Mouse (Mus musculus) gastrocnemius, adult 2 months (tissue): ENCODE data around the gene Exosc1. TPM values are rescaled to one million over a fixed set of nuclear protein-coding genes. Genes with fewer than 3 reads are reported as not detected.

Experiments used
- DNase-seq: peaks from one replicate; pipeline ENCODE4 v3.0.0; 2022
- H3K27ac ChIP-seq: fragments of 200-600 bp; 2 replicates; pipeline ENCODE4 v1.8.1; 2022; ENCODE audit warnings: mild to moderate bottlenecking
- H3K4me3 ChIP-seq: fragments of 200-600 bp; 2 replicates; pipeline ENCODE4 v1.8.1; 2022; ENCODE audit warnings: mild to moderate bottlenecking, moderate library complexity
- CTCF ChIP-seq: fragments of 200-600 bp; IDR thresholded peaks from 2 replicates; pipeline ENCODE4 v1.8.1; 2022; ENCODE audit warnings: antibody characterized with exemption, mild to moderate bottlenecking, moderate library complexity
- intact Hi-C: fragments of 180-260 bp; cut with DNase I; formaldehyde crosslinking; loops from one replicate; pipeline ENCODE4 v1.15.1; 2025
- total RNA-seq, 2 experiments: library from RNA; stranded (reverse); gene quantifications; 2 replicates each; pipeline ENCODE4 v1.2.3; 2021

The Exosc1 gene
- total RNA-seq, 2 experiments from 2014 or later: 16.1 to 16.8 TPM

DNA sequence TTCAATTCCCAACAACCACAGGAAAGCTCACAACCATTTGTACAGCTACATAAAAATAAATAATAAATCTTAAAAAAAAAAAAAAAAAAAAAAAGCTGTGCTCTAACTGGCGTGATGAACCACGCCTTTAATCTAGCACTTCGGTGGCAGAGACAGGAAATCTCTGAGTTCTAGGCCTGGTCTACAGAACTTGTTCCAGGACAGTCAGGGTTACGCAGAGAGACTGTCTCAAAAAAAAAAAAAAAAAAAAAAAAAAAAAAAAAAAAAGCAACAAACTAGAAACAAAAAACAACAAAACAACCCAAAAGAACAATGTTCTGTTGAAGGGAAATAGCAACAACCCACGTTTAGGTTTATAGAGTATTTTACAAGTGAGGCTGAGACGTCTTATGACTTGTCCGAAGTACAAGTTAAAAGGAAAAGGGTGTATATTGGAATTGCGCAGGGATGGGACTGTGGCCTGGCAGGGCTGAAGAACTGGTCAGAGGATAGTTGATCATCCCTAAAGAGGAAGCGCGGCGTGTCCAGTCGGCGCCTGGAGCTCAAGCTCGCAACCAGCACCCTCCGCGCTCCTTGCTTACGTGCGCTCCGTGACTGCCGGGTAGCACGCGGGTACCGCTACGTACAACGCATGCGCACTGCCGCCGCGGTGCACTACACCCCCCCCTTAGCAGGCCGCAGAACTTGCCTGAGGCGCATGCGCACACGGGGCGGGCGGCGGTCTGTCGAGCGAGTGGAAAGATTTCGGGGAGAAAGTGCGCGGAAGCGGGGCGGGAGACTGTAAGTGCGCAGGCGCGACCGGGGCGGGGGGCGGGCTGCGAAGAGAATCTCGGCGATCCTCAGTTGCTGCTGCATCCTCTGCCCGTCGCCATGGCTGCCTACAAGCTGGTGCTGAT, 21.8 kb downstream of the Exosc1 start, which contains the start of gene Pgam1:
TSS of gene Pgam1 (plus strand) at position 746 of the 896 bp plus-strand sequence.
- no peak for TF ChIP-seq CTCF
- Histone ChIP-seq H3K27ac (peak within 1 kb of the TSS; percentile 93), H3K4me3 (peak within 1 kb of the TSS; percentile 90)
- peak; percentile 98 for DNase-seq
- intact Hi-C loops: loop anchor here (5.0 kb wide), 1 partner anchor 66 kb away; no protein-coding TSS in a partner anchor

DNA sequence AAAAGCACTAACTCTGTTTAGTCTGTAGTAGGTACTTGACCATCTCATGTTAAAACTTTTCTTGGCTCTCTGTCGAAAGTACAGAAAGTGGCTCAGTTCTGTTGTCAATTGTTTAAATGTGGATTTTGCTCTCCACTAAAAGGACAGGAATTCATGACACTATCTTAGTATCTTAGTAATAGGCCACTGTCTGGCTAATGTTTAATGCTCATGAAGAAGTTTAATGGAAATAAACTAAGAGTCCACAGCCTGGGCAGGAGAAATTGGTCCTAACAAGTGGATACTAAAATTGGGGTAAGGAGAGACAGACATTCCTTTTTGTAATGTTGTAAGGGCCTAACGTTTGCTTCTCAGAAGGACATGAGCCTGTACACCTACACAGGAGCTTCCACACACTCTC, 22.8 kb downstream of the Exosc1 start:
- no peak for DNase-seq
- H3K27ac ChIP-seq: no peak overlapping the region
- no peak for TF ChIP-seq CTCF
- intact Hi-C loops: loop anchor here (5.0 kb wide), 1 partner anchor 67 kb away; no protein-coding TSS in a partner anchor
- H3K4me3 ChIP-seq: no peak overlapping the region

DNA sequence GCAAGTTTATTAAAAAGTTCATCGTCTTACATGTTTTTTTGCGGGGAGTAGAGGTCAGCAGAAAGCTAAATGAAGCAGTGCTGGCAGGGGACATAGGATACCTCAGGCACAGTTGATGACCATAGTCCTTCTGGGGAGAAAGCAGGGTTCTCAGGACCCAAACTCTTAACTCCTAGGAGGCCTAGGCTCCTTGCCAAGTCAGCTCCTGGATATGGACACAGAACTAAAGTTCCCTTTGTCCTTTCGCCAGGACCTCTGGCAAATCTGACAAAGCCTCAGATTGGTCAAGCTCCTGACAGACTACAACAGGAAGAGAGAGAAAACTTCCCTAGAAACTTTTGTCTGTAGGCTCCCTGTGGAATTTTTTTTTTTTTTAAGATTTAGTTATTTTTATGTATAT, 24.5 kb downstream of the Exosc1 start:
- no peak overlapping the region for H3K27ac ChIP-seq
- intact Hi-C loops: no loop called here
- TF ChIP-seq CTCF: no peak
- H3K4me3 ChIP-seq: no peak overlapping the region
- no peak for DNase-seq

DNA sequence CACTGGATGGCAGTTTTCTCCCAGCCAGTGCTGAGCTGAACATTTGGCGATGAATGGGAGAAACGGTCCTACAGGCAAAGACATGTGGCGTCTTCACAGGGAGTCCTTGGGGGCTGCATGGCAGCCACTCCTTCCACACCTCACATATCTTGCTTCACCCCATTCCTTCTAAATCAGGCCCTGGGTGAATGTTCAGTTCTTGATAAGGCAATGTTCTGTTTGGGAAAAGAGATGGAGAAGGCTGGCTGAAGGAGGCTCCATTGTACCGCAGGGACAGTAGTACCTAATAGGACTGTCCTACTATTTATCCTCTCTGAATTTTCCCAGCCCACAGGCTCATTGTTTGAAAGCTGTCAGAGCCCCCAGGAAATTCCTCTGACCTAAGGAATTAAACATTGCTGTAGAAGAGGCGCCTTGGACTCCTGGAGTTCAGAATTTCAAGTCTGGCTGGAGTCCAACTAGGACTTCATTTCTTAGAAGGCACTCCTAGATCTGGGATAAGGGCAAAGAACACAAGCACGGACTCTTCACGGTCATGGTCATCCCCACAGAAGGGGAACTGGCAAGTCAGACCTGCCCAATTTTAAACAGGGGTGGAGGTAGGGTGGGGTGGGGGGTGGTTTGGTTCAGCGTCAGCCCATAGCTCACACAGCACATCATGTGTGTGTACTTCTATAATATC, 26.0 kb downstream of the Exosc1 start:
- intact Hi-C loops: no loop called here
- no peak overlapping the region for H3K27ac ChIP-seq
- DNase-seq: no peak
- H3K4me3 ChIP-seq: no peak overlapping the region
- no peak for TF ChIP-seq CTCF

DNA sequence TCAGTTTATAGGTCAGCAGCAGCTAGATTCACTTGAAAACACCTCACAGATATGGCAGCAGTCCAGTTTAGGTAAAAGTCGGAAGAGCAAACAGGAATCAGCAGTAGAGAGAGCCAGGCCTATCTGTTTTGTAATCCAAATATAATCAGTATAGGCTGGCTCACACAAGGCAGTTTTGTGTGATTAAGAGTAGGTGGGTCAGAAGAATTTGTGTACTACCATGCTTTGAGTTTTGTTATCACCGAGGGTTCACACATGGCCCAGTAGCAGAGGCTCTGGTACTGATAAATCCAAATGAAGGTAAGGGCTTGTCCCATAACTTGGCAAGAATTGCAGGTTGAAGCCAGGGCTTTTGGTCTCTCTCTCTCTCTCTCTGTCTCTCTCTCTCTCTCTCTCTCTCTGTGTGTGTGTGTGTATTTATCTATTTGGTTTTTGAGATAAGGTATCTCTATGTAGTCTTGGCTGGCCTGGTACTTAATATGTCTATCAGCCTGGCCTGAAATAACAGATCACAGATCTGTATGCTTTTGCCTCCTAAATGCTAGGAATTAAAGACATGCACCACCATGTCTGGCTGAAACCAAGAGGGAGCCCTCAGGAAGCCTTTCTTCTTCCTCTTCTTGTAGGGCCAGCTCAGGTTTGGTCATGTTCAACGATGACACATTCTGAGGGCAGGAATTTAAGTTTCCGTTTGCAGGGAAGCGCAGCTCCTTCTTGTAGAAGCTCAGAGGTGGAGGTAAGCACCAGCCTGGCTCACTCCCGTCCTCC, 26.7 kb downstream of the Exosc1 start:
- H3K4me3 ChIP-seq: no peak overlapping the region
- DNase-seq: no peak
- intact Hi-C loops: no loop called here
- no peak overlapping the region for H3K27ac ChIP-seq
- no peak for TF ChIP-seq CTCF

DNA sequence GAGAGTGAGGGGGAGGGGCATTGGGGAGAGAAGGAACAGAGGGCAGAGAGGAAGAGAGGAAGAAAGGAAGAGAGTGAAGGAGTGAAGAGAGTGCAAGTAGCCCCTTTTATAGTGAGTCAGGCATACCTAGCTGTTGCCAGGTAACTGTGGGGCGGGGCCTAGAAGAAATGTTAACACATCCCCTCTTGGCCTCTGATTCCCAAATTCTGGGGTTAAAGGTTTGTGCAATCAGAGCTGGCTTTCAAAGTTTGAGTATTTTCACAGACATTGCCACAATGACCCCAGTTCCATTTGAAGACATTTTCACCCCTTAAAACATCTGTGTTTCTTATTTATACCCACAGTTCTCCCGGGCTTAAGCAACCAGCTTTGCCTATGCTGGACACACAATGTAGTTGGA, 28.0 kb downstream of the Exosc1 start:
- no peak overlapping the region for H3K4me3 ChIP-seq
- H3K27ac ChIP-seq: no peak overlapping the region
- no peak for DNase-seq
- TF ChIP-seq CTCF: no peak
- intact Hi-C loops: no loop called here

DNA sequence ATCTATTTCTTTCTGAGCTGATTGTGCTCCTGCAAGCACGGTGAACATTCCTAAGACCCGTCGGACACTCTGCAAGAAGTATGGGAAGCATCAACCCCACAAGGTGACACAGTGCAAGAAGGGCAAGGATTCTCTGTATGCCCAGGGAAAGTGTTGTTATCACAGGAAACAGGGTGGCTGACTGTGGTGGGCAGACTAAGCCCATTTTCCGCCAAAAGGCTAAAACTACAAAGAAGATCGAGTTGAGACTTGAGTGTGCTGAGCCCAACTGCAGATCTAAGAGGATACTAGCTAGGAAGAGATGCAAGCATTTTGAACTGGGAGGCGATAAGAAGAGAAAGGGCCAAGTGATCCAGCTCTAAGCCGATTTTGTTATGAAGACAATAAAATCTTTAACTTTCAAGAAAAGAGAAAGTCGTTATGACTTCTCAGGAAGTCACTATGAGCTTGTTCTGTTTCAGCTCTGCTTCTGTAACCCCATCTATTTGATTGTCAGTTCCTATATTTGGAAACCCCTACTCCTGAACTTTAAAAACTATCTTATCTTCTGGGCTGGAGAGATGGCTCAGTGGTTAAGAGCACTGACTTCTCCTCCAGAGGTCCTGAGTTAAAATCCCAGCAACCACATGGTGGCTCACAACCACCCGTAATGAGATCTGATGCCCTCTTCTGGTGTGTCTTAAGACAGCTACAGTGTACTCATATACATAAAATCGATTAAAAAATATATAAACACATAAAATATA, 30.2 kb downstream of the Exosc1 start:
- DNase-seq: no peak
- no peak overlapping the region for H3K4me3 ChIP-seq
- intact Hi-C loops: no loop called here
- TF ChIP-seq CTCF: no peak
- no peak overlapping the region for H3K27ac ChIP-seq

DNA sequence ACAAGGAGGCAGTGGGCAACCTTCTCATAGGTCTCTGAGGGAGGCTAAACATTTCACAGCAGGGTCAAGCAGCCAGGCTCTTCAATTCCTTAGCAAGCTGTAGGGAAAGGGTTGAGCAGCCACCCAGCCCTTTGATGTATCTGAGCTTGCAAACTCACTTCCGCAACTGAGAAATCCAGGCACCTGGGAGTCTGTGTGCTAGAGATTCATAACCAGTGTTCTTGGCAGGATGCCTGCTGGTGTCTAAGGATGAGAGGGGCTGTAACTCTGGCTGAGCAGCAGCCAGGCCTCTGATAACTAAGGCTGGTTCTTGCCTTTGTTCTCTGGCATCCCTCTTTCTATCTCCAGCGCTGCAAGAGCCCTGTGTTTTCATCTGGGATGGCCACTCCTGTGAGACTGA, 31.5 kb downstream of the Exosc1 start:
- TF ChIP-seq CTCF: no peak
- Histone ChIP-seq H3K27ac (no peak overlapping the region), H3K4me3 (no peak overlapping the region)
- intact Hi-C loops: no loop called here
- DNase-seq: no peak

DNA sequence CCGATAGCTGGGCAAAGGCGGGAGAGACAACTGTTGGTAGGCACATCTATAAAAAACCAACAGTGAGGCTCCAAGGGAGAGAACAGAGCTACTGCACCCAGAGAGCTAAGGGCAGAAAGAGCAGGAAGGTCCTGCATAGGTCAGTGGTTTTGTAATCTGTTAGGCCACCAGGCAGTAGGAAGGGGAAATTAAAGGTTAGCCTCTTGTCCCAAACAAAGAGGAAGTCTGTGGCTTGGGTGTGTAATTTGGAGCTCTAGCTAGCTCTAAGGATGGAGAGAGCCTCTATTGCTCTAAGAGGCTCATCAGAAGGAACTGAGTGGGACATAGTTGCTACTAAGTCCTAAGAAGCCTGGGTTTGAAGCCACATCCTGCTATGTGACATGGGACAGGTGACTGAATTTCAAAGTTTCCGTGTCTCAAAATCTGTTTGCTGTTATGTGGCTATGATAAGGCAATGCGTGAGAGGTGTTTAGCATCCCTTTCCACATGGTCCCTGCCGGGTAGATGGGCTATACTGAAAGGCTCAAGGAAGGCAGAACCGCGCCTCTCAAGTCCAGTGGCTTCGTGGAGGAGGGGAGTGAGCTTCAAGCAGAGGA, 32.6 kb downstream of the Exosc1 start:
- Histone ChIP-seq H3K4me3 (no peak overlapping the region), H3K27ac (no peak overlapping the region)
- intact Hi-C loops: no loop called here
- no peak for TF ChIP-seq CTCF
- no peak for DNase-seq

DNA sequence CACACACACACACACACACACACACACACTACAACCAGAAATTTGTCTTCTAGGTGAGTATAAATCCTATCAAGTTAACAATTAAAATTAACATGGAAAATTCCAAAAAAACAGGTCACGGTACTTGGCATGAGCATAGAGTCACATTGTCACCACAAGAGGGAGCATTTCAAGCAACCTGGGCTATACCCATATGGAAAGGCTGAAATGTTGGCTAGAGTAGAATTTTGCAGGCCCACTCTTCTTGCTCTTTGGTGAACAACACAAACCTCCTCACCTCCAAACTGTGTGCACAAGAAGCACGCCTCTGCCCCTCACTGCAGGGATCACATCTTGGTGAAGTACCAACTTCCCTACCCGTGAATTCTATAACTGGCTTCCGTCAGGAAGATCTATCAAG, 34.4 kb downstream of the Exosc1 start:
- Histone ChIP-seq H3K4me3 (no peak overlapping the region), H3K27ac (no peak overlapping the region)
- intact Hi-C loops: loop anchor here (5.0 kb wide), 2 partner anchors 52 to 128 kb away; partner anchors contain the start of gene Frat2
- DNase-seq: no peak
- TF ChIP-seq CTCF: peak; percentile 73

DNA sequence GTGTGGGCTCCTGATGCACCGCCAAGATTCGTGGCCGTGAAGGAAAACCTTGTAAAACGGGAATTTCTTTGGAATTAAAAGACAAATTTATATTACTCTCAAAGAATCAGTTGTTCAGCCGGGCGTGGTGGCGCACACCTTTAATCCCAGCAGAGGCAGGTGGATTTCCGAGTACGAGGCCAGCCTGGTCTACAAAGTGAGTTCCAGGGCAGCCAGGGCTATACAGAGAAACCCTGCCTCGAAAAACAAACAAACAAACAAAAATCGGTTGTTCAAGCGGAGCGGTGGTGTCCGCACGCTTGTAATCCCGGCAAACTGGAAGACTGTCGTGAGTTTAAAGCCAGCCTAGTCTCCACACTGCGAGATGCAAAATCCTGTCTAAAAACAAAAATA, 36.9 kb downstream of the Exosc1 start:
- H3K27ac ChIP-seq: peak overlapping the region; percentile 94
- no peak for TF ChIP-seq CTCF
- intact Hi-C loops: loop anchor here (5.0 kb wide), 2 partner anchors 49 to 131 kb away; partner anchors contain the start of gene Frat2

More for the DNA sequence above, 36.9 kb downstream of the Exosc1 start:
- no peak for DNase-seq
- peak overlapping the region; percentile 76 for H3K4me3 ChIP-seq
